Mouse (Mus musculus) adrenal gland, postnatal 0 days (tissue): ENCODE results near the gene Olfr1392. TPM values are rescaled to one million over a fixed set of nuclear protein-coding genes. Genes with fewer than 3 reads are reported as not detected.

Experiments
- polyA plus RNA-seq: library from polyadenylated mRNA; unstranded; fragments of >200 nt; fragmentation: Nextera tagmentation; extraction: Ambion mirVana; gene quantifications from 2 replicates; pipeline ENCODE4 v1.2.1, GENCODE M21; 2015

The Olfr1392 gene
- 0.04 TPM in 1 of 2 replicates, not detected in the other for polyA plus RNA-seq

GRCm38 (mm10) chr11:49284982-49285381 lies at the start of gene Olfr1392:
Gene Olfr1392 (plus strand): TSS chr11:49285282.

GRCm38 (mm10) chr11:49243727-49244594 lies 41.1 kb upstream of the Olfr1392 start, which contains the start of gene Mgat1:
Gene Mgat1 (plus strand): TSS chr11:49244191.

GRCm38 (mm10) chr11:49278222-49278621 lies 6.9 kb upstream of the Olfr1392 start, which contains the start of gene Olfr1393:
Gene Olfr1393 (plus strand): TSS chr11:49278304.

GRCm38 (mm10) chr11:49304441-49304840 lies 19.4 kb downstream of the Olfr1392 start, which contains the start of gene Olfr10:
Gene Olfr10 (plus strand): TSS chr11:49304741.

GRCm38 (mm10) chr11:49322442-49322841 lies 37.4 kb downstream of the Olfr1392 start, which contains the start of gene Olfr1391:
Gene Olfr1391 (plus strand): TSS chr11:49322742.

GRCm38 (mm10) chr11:49334888-49335287 lies 49.8 kb downstream of the Olfr1392 start, which contains the start of gene Olfr1390:
Gene Olfr1390 (plus strand): TSS chr11:49335188.

Other genes with a start within 250 kb of the Olfr1392 start
- gene 9930111J21Rik2, start 234.0 kb upstream of the Olfr1392 start, polyA plus RNA-seq, result 0.85 and 1.5 TPM in 2 replicates
- gene Tgtp2, start 221.1 kb upstream of the Olfr1392 start, polyA plus RNA-seq, result 2.5 and 3.0 TPM in 2 replicates
- 8.3 and 10.9 TPM in 2 replicates for gene Ifi47, start 208.7 kb upstream of the Olfr1392 start, polyA plus RNA-seq
- gene Olfr1396, start 170.4 kb upstream of the Olfr1392 start, polyA plus RNA-seq, result 0.08 TPM in 1 of 2 replicates, not detected in the other
- not detected in 2 replicates for gene Olfr1395, start 143.0 kb upstream of the Olfr1392 start, polyA plus RNA-seq
- not detected in 2 replicates for gene Olfr1394, start 130.9 kb upstream of the Olfr1392 start, polyA plus RNA-seq
- 1.8 and 5.9 TPM in 2 replicates for gene Btnl9, start 98.1 kb upstream of the Olfr1392 start, polyA plus RNA-seq
- gene Zfp62, start 82.0 kb upstream of the Olfr1392 start, polyA plus RNA-seq, result 13.7 and 19.6 TPM in 2 replicates
- gene Mgat1, start 41.1 kb upstream of the Olfr1392 start, polyA plus RNA-seq, result 46.9 and 73.3 TPM in 2 replicates
- gene Olfr1393, start 7.0 kb upstream of the Olfr1392 start, polyA plus RNA-seq, result 0.13 TPM in 1 of 2 replicates, not detected in the other
- gene Olfr10, start 19.5 kb downstream of the Olfr1392 start, polyA plus RNA-seq, result not detected in 2 replicates
- not detected in 2 replicates for gene Olfr1391, start 37.5 kb downstream of the Olfr1392 start, polyA plus RNA-seq
- gene Olfr1390, start 49.9 kb downstream of the Olfr1392 start, polyA plus RNA-seq, result not detected in 2 replicates
- gene Olfr1389, start 137.8 kb downstream of the Olfr1392 start, polyA plus RNA-seq, result not detected in 2 replicates
- gene Olfr1388, start 151.3 kb downstream of the Olfr1392 start, polyA plus RNA-seq, result not detected in 2 replicates
- not detected in 2 replicates for gene Olfr1387, start 170.1 kb downstream of the Olfr1392 start, polyA plus RNA-seq
- gene Olfr1386, start 179.8 kb downstream of the Olfr1392 start, polyA plus RNA-seq, result not detected in 2 replicates
- gene Olfr1385, start 203.8 kb downstream of the Olfr1392 start, polyA plus RNA-seq, result not detected in 2 replicates
- gene Olfr1384, start 221.4 kb downstream of the Olfr1392 start, polyA plus RNA-seq, result not detected in 2 replicates
- gene Olfr1383, start 234.4 kb downstream of the Olfr1392 start, polyA plus RNA-seq, result not detected in 2 replicates
- not detected in 2 replicates for gene Olfr1382, start 243.0 kb downstream of the Olfr1392 start, polyA plus RNA-seq